Mouse (Mus musculus) stomach, embryonic 14.5 days (tissue): ENCODE results near the gene Cnst. TPM values are rescaled to one million over a fixed set of nuclear protein-coding genes. Genes with fewer than 3 reads are reported as not detected.
A peak's percentile ranks its signal among the peaks of the same experiment; 100 is the strongest.

Experiments used
- ATAC-seq: fragments of 200-750 bp; cut with Nextera tagmentation; 2 replicates; pipeline ENCODE4 v1.8.0; 2017; ENCODE audit warnings: low read depth, moderate TSS enrichment; ENCODE audit not compliant: insufficient number of reproducible peaks, insufficient read depth, low FRiP score
- H3K27ac ChIP-seq: fragments of 300-500 bp; sonication (generic); 2 replicates; pipeline ENCODE4 v1.5.1; 2014; ENCODE audit warnings: mild to moderate bottlenecking, low read length, moderate library complexity, mixed read lengths
- H3K27me3 ChIP-seq: fragments of 300-500 bp; sonication (generic); 2 replicates; pipeline ENCODE4 v1.6.1; 2014; ENCODE audit warnings: low read length, control low read depth, mixed read lengths; ENCODE audit not compliant: control insufficient read depth, insufficient read depth
- H3K36me3 ChIP-seq: fragments of 300-500 bp; sonication (generic); 2 replicates; pipeline ENCODE4 v1.6.1; 2014; ENCODE audit warnings: mild to moderate bottlenecking, control low read depth, low read length, moderate library complexity, mixed read lengths; ENCODE audit not compliant: control insufficient read depth, insufficient read depth
- H3K4me1 ChIP-seq: fragments of 300-500 bp; sonication (generic); 2 replicates; pipeline ENCODE4 v1.6.1; 2014; ENCODE audit warnings: low read length, control low read depth, mixed read lengths; ENCODE audit not compliant: control insufficient read depth, insufficient read depth
- H3K4me2 ChIP-seq: fragments of 300-500 bp; sonication (generic); replicated peaks from 2 replicates; pipeline ENCODE4 v1.6.1; 2014; ENCODE audit warnings: low read depth, low read length, control low read depth
- H3K4me3 ChIP-seq: fragments of 300-500 bp; sonication (generic); 2 replicates; pipeline ENCODE4 v1.5.1; 2014; ENCODE audit warnings: low read depth, low read length, control low read depth
- H3K9ac ChIP-seq: fragments of 300-500 bp; sonication (generic); replicated peaks from 2 replicates; pipeline ENCODE4 v1.6.1; 2014; ENCODE audit warnings: low read depth, mild to moderate bottlenecking, control low read depth, low read length, moderate library complexity, mixed read lengths
- H3K9me3 ChIP-seq: fragments of 300-500 bp; sonication (generic); 2 replicates; pipeline ENCODE4 v1.6.1; 2016; ENCODE audit warnings: low read depth, low read length, control low read depth; ENCODE audit not compliant: control insufficient read depth
- WGBS: fragments of 180-500 bp; shearing (Covaris S2); extraction: QIAGEN DNeasy Blood & Tissue Kit; methylation state at CpG from one replicate; pipeline ENCODE4 v1.1.7; 2014; 5-methylcytosine and 5-hydroxymethylcytosine counted together
- polyA plus RNA-seq: library from polyadenylated mRNA; unstranded; fragments of >200 nt; fragmentation: Nextera tagmentation; extraction: Ambion mirVana; gene quantifications from 2 replicates; pipeline ENCODE4 v1.2.1, GENCODE M21; 2014

Gene Cnst
- polyA plus RNA-seq, 1 experiment from 2014 or later = 15.7 TPM

- ATAC-seq = no peak
- no peak overlapping the region for H3K4me2 ChIP-seq
- no peak overlapping the region for H3K9ac ChIP-seq
- H3K27me3 ChIP-seq = no peaks in the 10 kb centered on the region
- 87% methylated on average over 4 of the region's 4 CpGs for WGBS
- H3K4me1 ChIP-seq = no peaks in the 10 kb centered on the region
- no peak overlapping the region for H3K4me3 ChIP-seq
- H3K27ac ChIP-seq = no peak overlapping the region
- H3K36me3 ChIP-seq = peaks cover 7% of the 10 kb centered on the region; the same call in 1 of the 2 replicates
- no peaks in the 10 kb centered on the region for H3K9me3 ChIP-seq
Observed at GRCm38 (mm10) chr1:179627855-179628254, 81.7 kb downstream of the Cnst start.

GRCm38 (mm10) chr1:179628438-179629106 is 82.4 kb downstream of the Cnst start:
- H3K36me3 ChIP-seq = peaks cover 7% of the 10 kb centered on the region; the same call in 1 of the 2 replicates
- no peak overlapping the region for H3K27ac ChIP-seq
- no peak overlapping the region for H3K4me3 ChIP-seq
- no peaks in the 10 kb centered on the region for H3K27me3 ChIP-seq
- H3K9me3 ChIP-seq = no peaks in the 10 kb centered on the region
- H3K9ac ChIP-seq = no peak overlapping the region
- H3K4me2 ChIP-seq = no peak overlapping the region
- 49% methylated on average over 8 of the region's 8 CpGs for WGBS
- ATAC-seq = peak; percentile 72
- H3K4me1 ChIP-seq = no peaks in the 10 kb centered on the region

- H3K27ac ChIP-seq = no peak overlapping the region
- H3K4me1 ChIP-seq = no peaks in the 10 kb centered on the region
- H3K27me3 ChIP-seq = no peaks in the 10 kb centered on the region
- no peak overlapping the region for H3K9ac ChIP-seq
- no peak overlapping the region for H3K4me3 ChIP-seq
- H3K36me3 ChIP-seq = peaks cover 7% of the 10 kb centered on the region; the same call in 1 of the 2 replicates
- no peaks in the 10 kb centered on the region for H3K9me3 ChIP-seq
- no peak for ATAC-seq
- no peak overlapping the region for H3K4me2 ChIP-seq
- 80% methylated on average over 5 of the region's 5 CpGs for WGBS
Observed at GRCm38 (mm10) chr1:179629276-179629675, 83.1 kb downstream of the Cnst start.

GRCm38 (mm10) chr1:179632746-179633413 is 86.7 kb downstream of the Cnst start:
- no peak for ATAC-seq
- Histone ChIP-seq H3K27ac (no peak overlapping the region), H3K4me1 (no peaks in the 10 kb centered on the region), H3K4me3 (no peak overlapping the region), H3K4me2 (no peak overlapping the region), H3K9ac (no peak overlapping the region), H3K36me3 (no peaks in the 10 kb centered on the region), H3K9me3 (no peaks in the 10 kb centered on the region), H3K27me3 (no peaks in the 10 kb centered on the region)
- 81% methylated on average over 11 of the region's 11 CpGs for WGBS

- H3K27me3 ChIP-seq = no peaks in the 10 kb centered on the region
- ATAC-seq = no peak
- H3K4me2 ChIP-seq = no peak overlapping the region
- WGBS = 18% methylated on average over 1 of the region's 1 CpGs
- H3K9ac ChIP-seq = no peak overlapping the region
- no peaks in the 10 kb centered on the region for H3K4me1 ChIP-seq
- no peak overlapping the region for H3K27ac ChIP-seq
- H3K36me3 ChIP-seq = no peaks in the 10 kb centered on the region
- no peak overlapping the region for H3K4me3 ChIP-seq
- H3K9me3 ChIP-seq = no peaks in the 10 kb centered on the region
Observed at GRCm38 (mm10) chr1:179633414-179633752, 87.2 kb downstream of the Cnst start.

GRCm38 (mm10) chr1:179634159-179634558 is 88.0 kb downstream of the Cnst start:
- H3K27ac ChIP-seq = no peak overlapping the region
- H3K4me3 ChIP-seq = no peak overlapping the region
- H3K36me3 ChIP-seq = no peaks in the 10 kb centered on the region
- no peaks in the 10 kb centered on the region for H3K4me1 ChIP-seq
- no peaks in the 10 kb centered on the region for H3K27me3 ChIP-seq
- no peaks in the 10 kb centered on the region for H3K9me3 ChIP-seq
- 92% methylated on average over 3 of the region's 3 CpGs for WGBS
- H3K4me2 ChIP-seq = no peak overlapping the region
- H3K9ac ChIP-seq = no peak overlapping the region
- no peak for ATAC-seq

GRCm38 (mm10) chr1:179642726-179643125 is 96.6 kb downstream of the Cnst start:
- Histone ChIP-seq H3K27ac (no peak overlapping the region), H3K4me1 (no peaks in the 10 kb centered on the region), H3K9me3 (no peaks in the 10 kb centered on the region), H3K9ac (no peak overlapping the region), H3K4me2 (no peak overlapping the region), H3K36me3 (no peaks in the 10 kb centered on the region), H3K4me3 (no peak overlapping the region), H3K27me3 (no peaks in the 10 kb centered on the region)
- ATAC-seq = no peak
- WGBS = 85% methylated on average over 4 of the region's 4 CpGs

GRCm38 (mm10) chr1:179644151-179644550 is 98.0 kb downstream of the Cnst start:
- WGBS = 56% methylated on average over 3 of the region's 3 CpGs
- H3K4me2 ChIP-seq = no peak overlapping the region

More at GRCm38 (mm10) chr1:179644151-179644550, 98.0 kb downstream of the Cnst start:
- Histone ChIP-seq H3K4me3 (no peak overlapping the region), H3K27ac (no peak overlapping the region), H3K9ac (no peak overlapping the region), H3K9me3 (no peaks in the 10 kb centered on the region), H3K27me3 (no peaks in the 10 kb centered on the region), H3K36me3 (no peaks in the 10 kb centered on the region), H3K4me1 (no peaks in the 10 kb centered on the region)
- no peak for ATAC-seq
